Mouse (Mus musculus) E14TG2a.4 (cell line): ENCODE data around the gene Ebf4.
"Not testable (repeated sequence)": the region's sequence is repeated elsewhere in the genome, so short reads cannot be mapped to it uniquely, and the experiment has no call there.

Source experiments
- H3K27me3 ChIP-seq: 2 replicates; pipeline ENCODE4 v1.6.1; 2014; ENCODE audit warnings: low read length, control low read depth; ENCODE audit not compliant: insufficient read depth
- H3K36me3 ChIP-seq: 2 replicates; pipeline ENCODE4 v1.6.1; 2014; ENCODE audit warnings: low read length, control low read depth; ENCODE audit not compliant: insufficient read depth
- H3K4me1 ChIP-seq: replicated peaks from 2 replicates; pipeline ENCODE4 v1.6.1; 2014; ENCODE audit warnings: low read depth, low read length, control low read depth
- H3K4me3 ChIP-seq: replicated peaks from 2 replicates; pipeline ENCODE4 v1.5.1; 2014; ENCODE audit warnings: mild to moderate bottlenecking, low read length
- H3K9me3 ChIP-seq: 2 replicates; pipeline ENCODE4 v1.6.1; 2014; ENCODE audit warnings: low read length, control low read depth
- CTCF ChIP-seq: conservative IDR thresholded peaks from 2 replicates; pipeline ENCODE4 v1.5.1; 2014; ENCODE audit warnings: low read length
- NANOG ChIP-seq: IDR thresholded peaks from 2 replicates; pipeline ENCODE4 v1.6.1; 2014; ENCODE audit warnings: borderline replicate concordance, low read length, mixed read lengths
- POU5F1 ChIP-seq: IDR thresholded peaks from 2 replicates; pipeline ENCODE4 v1.6.1; 2014; ENCODE audit warnings: low read length, borderline replicate concordance

Gene Ebf4

GRCm38 (mm10) chr2:130353411-130353810, 58.4 kb downstream of the Ebf4 start:
- H3K27me3 ChIP-seq, result 0 out of 2 replicates have a peak, but pooled peaks cover 4% of the 10 kb centered on the region
- H3K4me1 ChIP-seq, result peaks cover 10% of the 10 kb centered on the region
- no peak overlapping the region for H3K4me3 ChIP-seq
- H3K9me3 ChIP-seq, result no peaks in the 10 kb centered on the region
- TF ChIP-seq NANOG, result no peak
- no peak for TF ChIP-seq POU5F1
- TF ChIP-seq CTCF, result no peak
- H3K36me3 ChIP-seq, result no peaks in the 10 kb centered on the region

GRCm38 (mm10) chr2:130353889-130354288, 58.9 kb downstream of the Ebf4 start:
- Histone ChIP-seq H3K4me1 (peaks cover 10% of the 10 kb centered on the region), H3K36me3 (no peaks in the 10 kb centered on the region), H3K27me3 (0 out of 2 replicates have a peak, but pooled peaks cover 4% of the 10 kb centered on the region), H3K9me3 (no peaks in the 10 kb centered on the region), H3K4me3 (no peak overlapping the region)
- no peak for TF ChIP-seq CTCF
- no peak for TF ChIP-seq POU5F1

GRCm38 (mm10) chr2:130357551-130357950, 62.6 kb downstream of the Ebf4 start:
- Histone ChIP-seq H3K36me3 (no peaks in the 10 kb centered on the region), H3K27me3 (peaks cover 39% of the 10 kb centered on the region), H3K4me1 (peaks cover 9% of the 10 kb centered on the region), H3K4me3 (no peak overlapping the region), H3K9me3 (0 out of 2 replicates have a peak, but pooled peaks cover 3% of the 10 kb centered on the region)
- TF ChIP-seq NANOG (no peak), POU5F1 (no peak), CTCF (no peak)

- TF ChIP-seq NANOG (no peak), CTCF (no peak), POU5F1 (no peak)
- H3K4me1 ChIP-seq, result peaks cover 9% of the 10 kb centered on the region
- no peak overlapping the region for H3K4me3 ChIP-seq
- peaks cover 52% of the 10 kb centered on the region for H3K27me3 ChIP-seq
- 0 out of 2 replicates have a peak, but pooled peaks cover 3% of the 10 kb centered on the region for H3K9me3 ChIP-seq
- no peaks in the 10 kb centered on the region for H3K36me3 ChIP-seq
Observed at GRCm38 (mm10) chr2:130358852-130359251, 63.9 kb downstream of the Ebf4 start.

- TF ChIP-seq POU5F1 (no peak), NANOG (no peak), CTCF (peak; percentile 85)
- Histone ChIP-seq H3K9me3 (0 out of 2 replicates have a peak, but pooled peaks cover 3% of the 10 kb centered on the region), H3K4me3 (peak overlapping the region; percentile 75), H3K27me3 (peaks cover 78% of the 10 kb centered on the region), H3K4me1 (peaks cover 19% of the 10 kb centered on the region), H3K36me3 (no peaks in the 10 kb centered on the region)
Observed at GRCm38 (mm10) chr2:130362511-130363026, 67.6 kb downstream of the Ebf4 start.

- peak overlapping the region; percentile 63 for H3K4me3 ChIP-seq
- no peak for TF ChIP-seq POU5F1
- no peak for TF ChIP-seq CTCF
- no peak for TF ChIP-seq NANOG
Observed at GRCm38 (mm10) chr2:130365211-130366094, 70.5 kb downstream of the Ebf4 start.

GRCm38 (mm10) chr2:130367386-130367785, 72.4 kb downstream of the Ebf4 start:
- no peaks in the 10 kb centered on the region for H3K36me3 ChIP-seq
- H3K9me3 ChIP-seq, result no peaks in the 10 kb centered on the region
- TF ChIP-seq POU5F1 (no peak), CTCF (no peak), NANOG (no peak)
- peaks cover 11% of the 10 kb centered on the region for H3K4me1 ChIP-seq
- peaks cover 59% of the 10 kb centered on the region for H3K27me3 ChIP-seq
- no peak overlapping the region for H3K4me3 ChIP-seq

More at GRCm38 (mm10) chr2:130365211-130366094, 70.5 kb downstream of the Ebf4 start:
- H3K27me3 ChIP-seq, result peaks cover 78% of the 10 kb centered on the region
- H3K4me1 ChIP-seq, result peaks cover 19% of the 10 kb centered on the region
- no peaks in the 10 kb centered on the region for H3K36me3 ChIP-seq
- H3K9me3 ChIP-seq, result 0 out of 2 replicates have a peak, but pooled peaks cover 2% of the 10 kb centered on the region

- H3K4me1 ChIP-seq, H3K36me3 ChIP-seq, H3K9me3 ChIP-seq, H3K4me3 ChIP-seq: not testable (repeated sequence)
- peaks cover 43% of the 10 kb centered on the region for H3K27me3 ChIP-seq
Observed at GRCm38 (mm10) chr2:130373026-130373425, 78.1 kb downstream of the Ebf4 start.

GRCm38 (mm10) chr2:130374951-130375350, 80.0 kb downstream of the Ebf4 start:
- TF ChIP-seq POU5F1 (no peak), CTCF (no peak), NANOG (no peak)
- Histone ChIP-seq H3K4me1 (no peaks in the 10 kb centered on the region), H3K9me3 (no peaks in the 10 kb centered on the region), H3K27me3 (peaks cover 36% of the 10 kb centered on the region), H3K36me3 (no peaks in the 10 kb centered on the region), H3K4me3 (no peak overlapping the region)
